Mouse (Mus musculus): ENCODE measurements around the gene Vstm5.
"Not testable (repeated sequence)": the region's sequence is repeated elsewhere in the genome, so short reads cannot be mapped to it uniquely, and the experiment has no call there.

Vstm5 gene

GRCm38 (mm10) chr9:15261980-15262379 is 23.1 kb downstream of the Vstm5 start:
- no peak for DNase-seq (ENCODE audit: low spot score)

- DNase-seq (ENCODE audit: low spot score): no peak
Observed at GRCm38 (mm10) chr9:15263487-15263886, 24.6 kb downstream of the Vstm5 start.

GRCm38 (mm10) chr9:15273981-15274380 is 35.1 kb downstream of the Vstm5 start:
- DNase-seq (ENCODE audit: low spot score): no peak

- no peak for DNase-seq (ENCODE audit: low spot score)
Observed at GRCm38 (mm10) chr9:15276855-15277254, 38.0 kb downstream of the Vstm5 start.

DNA sequence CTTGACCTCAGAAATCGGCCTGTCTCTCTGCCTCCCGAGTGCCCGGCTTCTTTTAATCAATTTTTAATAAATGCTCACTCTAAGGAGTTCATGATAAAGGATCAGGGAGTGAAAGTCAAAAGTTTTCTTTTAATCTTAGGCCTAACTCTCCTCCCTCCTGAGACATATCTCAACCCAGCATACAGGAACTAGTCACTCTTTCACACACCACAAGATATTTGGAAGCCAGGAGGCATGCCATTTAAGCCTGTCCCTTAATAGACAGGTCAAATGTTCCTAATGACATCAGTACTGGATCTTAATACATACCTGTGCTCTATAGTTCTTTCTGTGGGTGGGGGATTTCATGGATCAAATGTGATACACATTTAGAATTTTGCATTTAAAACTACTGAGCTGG is 39.5 kb downstream of the Vstm5 start:
- no peak for DNase-seq (ENCODE audit: low spot score)

DNA sequence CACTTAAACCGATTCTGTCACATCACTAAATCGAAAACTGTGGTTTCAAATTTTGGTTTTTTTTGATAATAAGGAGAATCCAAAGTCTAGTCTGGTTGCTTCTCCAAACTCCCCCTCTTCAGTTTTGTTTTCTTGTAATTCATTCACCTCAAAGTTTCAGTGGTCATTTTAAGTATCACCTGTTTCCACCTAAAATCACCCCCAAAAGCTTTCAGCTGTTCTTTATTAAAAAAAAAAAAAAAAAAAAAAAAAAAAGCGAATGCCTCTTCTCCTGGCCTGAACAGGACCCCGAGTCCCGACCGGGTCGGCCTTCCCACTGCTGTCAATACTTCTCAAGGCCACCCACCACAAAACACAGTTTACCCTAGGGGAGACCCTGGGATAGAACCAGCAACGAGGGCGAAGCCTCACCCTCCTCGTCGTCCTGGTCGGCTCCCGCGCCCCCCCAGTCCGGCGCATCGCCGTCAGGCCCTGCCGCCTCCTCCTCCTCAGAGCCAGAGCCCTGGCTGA is 40.3 kb downstream of the Vstm5 start:
- DNase-seq (ENCODE audit: low spot score): no peak

- DNase-seq (ENCODE audit: low spot score): peak; percentile 90
Observed at GRCm38 (mm10) chr9:15279649-15280490, 41.0 kb downstream of the Vstm5 start, which contains the start of gene Med17. Med17 (minus strand) TSS chr9:15279931.

DNA sequence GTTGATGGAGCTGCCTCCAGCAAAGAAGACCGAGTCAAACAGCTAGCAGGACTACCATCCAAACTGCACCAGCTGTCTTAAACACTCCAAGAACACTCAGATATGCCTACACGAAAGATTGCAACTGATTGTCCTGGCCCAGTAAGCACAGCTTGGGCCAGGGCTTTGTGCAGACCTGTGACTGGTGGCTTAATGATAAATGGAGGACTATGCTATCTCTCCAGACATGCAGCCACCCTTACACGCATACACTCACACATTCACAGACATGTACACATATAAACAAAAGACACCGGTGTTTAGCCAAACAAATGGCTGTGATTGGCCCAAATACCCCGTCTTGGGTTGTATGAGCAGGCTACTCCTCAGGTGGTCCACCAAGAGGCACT is 41.6 kb downstream of the Vstm5 start:
- DNase-seq (ENCODE audit: low spot score): no peak

- no peak for DNase-seq (ENCODE audit: low spot score)
Observed at GRCm38 (mm10) chr9:15285443-15285842, 46.6 kb downstream of the Vstm5 start.

DNA sequence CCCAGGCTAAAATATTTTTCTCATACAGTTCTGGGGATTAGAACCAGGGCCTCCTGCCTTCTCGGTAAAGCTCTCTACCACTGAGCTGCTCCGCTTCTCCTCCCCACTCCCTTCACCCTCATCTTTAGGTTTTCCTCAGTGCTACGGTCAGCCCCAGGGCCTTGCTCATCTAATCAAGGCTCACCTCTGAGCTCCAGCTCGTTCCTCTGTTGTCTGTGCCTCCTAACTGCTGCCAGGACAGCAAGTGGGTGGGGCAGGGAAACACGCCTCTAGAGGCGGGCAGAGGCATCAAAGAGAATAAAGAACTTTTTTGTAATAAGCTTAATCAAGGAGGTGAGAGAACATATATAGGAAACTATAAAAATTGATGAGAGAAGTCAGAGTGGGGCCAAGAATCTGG is 49.0 kb downstream of the Vstm5 start:
- DNase-seq (ENCODE audit: low spot score): no peak

- DNase-seq (ENCODE audit: low spot score): no peak
Observed at GRCm38 (mm10) chr9:15288402-15288801, 49.6 kb downstream of the Vstm5 start.

DNA sequence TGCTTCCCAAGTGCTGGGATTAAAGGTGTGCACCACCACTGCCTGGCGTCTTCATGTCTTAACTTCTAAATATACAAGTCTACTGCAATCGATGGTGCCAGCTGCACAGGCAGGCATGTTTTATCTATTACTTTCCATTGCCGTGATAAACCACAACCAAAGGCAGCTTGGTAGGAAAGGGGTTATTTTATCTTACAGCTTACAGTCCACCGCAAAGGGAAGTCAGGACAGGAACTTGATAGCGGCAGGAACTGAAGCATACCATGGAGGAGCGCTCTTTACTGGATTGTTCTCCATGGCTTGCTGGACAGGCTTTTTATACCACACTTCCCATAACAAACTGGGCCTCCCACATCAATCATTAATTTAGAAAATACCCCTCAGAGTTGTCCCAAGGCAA is 50.4 kb downstream of the Vstm5 start:
- no peak for DNase-seq (ENCODE audit: low spot score)

GRCm38 (mm10) chr9:15297112-15297511 is 58.3 kb downstream of the Vstm5 start:
- no peak for DNase-seq (ENCODE audit: low spot score)

DNA sequence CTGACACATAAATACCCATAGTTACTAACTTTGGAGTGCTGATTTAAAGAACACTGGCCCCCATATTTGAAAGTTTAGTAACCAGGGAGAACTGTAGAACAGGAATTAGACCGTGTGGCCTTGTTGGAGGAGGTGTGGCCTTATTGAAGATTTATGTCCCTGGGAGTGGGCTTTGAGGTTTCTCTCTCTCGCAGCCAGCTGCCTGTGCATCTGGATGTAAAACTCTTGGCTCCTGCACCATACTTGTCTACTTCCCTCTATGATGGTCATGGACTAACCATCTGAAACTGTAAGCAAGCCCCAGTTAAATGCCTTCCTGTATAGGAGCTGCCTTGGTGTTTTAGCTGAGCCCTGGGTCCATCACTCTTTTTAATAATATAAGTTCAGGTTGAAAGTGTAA is 59.6 kb downstream of the Vstm5 start:
- no peak for DNase-seq (ENCODE audit: low spot score)

- no peak for DNase-seq (ENCODE audit: low spot score)
Observed at GRCm38 (mm10) chr9:15300056-15300455, 61.2 kb downstream of the Vstm5 start.

DNA sequence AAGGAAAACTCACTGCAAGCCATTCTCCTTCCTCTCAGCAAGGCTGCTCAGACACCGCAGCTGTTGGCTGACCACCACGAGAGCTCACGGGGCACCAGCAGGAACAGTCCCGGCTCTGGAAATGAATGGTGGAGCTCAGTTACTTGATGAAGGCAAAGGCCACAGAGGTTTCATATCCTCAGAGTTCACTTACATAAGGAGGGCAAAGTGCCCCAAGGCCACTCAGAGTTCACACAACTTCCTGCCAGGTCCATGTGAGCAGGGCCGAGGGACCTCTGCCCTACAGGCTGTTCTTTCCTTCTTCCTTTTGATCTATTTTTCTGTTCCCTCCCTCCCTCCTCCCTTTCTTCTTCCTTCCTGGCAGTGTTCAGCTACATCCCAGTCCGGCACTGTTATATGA is 62.6 kb downstream of the Vstm5 start:
- peak; percentile 30 for DNase-seq (ENCODE audit: low spot score)

DNA sequence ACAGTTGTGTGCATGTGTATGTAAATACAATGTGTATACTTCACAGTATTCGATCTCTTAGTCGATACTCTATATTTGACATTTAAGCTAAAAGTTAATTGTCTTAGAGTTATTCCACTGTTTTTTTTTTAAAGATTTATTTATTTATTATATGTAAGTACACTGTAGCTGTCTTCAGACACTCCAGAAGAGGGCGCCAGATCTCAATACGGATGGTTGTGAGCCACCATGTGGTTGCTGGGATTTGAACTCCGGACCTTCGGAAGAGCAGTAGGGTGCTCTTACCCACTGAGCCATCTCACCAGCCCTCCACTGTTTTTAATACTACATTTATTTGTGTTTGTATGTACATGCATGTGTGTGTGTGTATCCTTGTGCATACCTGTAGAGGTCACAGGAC is 63.2 kb downstream of the Vstm5 start:
- not testable (repeated sequence) for DNase-seq (ENCODE audit: low spot score)

DNA sequence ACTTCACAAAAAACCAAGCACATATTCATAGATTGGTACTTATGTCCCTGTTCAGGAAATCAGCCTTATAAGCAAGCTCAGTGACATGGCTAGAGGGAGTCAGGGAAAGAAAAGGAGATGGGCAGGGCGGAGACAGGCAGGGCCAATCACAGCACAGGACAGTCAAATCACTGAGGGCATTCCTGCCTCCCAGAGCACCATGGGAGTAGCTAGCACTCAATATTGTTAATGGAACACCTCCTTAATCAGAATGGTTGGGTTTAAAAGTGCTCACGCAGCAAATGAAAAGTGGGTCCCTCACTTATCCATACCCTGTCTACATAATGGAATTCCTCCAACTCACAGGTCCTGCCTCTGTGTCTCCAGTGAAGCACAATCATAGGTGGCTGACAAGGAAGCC is 64.0 kb downstream of the Vstm5 start:
- DNase-seq (ENCODE audit: low spot score): no peak

DNA sequence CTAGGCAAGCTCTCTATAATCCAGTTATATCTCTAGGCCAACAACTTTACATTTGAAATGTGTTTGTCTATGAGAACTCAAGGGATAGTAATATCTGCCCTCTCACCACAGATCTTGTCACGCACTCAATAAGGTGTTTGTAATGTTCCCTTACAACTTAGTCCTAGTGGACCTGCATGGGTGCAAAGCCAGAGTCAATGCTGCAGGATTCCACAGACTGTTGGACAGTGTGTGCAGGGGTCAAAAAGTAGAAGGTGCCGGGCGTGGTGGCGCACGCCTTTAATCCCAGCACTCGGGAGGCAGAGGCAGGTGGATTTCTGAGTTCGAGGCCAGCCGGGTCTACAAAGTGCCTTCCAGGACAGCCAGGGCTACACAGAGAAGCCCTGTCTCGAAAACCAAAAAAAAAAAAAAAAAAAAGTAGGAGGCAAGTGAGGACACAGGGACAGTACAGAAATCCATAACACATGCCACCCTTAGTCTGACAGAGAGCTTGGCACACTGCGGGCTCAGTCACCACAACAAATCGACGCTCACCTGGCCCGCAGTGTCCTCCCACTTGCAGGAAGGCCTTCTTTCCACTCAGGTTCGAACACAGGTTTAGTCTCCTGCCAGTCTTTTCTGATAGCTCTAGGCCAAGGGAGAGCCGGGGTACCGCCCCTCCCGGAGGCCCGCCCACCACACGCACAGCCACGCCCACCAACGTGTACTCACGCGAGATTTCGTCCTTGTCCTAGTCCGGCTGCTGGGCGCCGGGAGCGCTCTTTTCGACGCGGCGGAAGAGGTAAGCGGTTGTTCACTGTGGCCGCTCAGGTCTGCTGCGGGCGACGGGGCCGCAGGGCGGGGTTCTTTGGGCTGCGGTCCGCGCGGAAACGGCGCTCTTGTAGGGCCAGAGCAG is 66.9 kb downstream of the Vstm5 start, which contains the start of gene Taf1d:
Taf1d (plus strand) TSS at position 712 of the 895 bp plus-strand sequence.
- DNase-seq (ENCODE audit: low spot score): peak; percentile 94

DNA sequence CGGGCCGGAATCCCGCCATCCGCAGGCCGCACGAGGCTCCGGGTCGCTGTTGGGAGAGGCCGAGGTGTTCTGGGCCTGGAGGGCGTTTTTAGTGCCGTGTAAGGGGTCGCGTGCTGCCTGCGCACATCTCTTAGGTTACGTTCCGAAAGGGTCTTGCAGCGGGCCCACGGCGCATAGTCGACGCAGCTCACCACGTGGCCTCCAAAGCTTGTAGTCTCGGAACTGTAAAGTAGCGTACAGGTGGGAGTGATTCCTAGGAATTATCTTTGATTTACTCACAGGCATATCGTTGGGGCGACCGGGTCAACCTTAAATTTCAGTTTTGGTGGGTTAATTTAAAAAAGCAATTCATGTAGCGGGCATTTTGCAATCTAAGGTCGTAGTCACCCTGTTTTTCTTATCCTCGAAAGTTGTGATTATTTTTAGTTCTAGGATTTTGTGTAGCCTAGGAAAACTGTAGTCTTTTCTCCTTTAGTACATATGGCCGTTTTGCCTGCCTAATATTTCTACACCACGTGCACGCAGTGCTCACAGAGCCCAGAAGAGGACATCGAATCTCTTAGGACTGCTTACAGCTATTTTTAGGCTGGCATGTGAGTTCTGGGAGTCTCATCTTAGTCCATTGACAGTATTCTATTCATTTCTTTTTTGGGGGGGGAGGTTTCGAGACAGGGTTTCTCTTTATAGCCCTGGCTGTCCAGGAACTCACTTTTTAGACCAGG is 67.7 kb downstream of the Vstm5 start, which contains the start of gene 4931406C07Rik:
4931406C07Rik (minus strand) TSS at position 51 of the 722 bp plus-strand sequence.
- DNase-seq (ENCODE audit: low spot score): no peak

DNA sequence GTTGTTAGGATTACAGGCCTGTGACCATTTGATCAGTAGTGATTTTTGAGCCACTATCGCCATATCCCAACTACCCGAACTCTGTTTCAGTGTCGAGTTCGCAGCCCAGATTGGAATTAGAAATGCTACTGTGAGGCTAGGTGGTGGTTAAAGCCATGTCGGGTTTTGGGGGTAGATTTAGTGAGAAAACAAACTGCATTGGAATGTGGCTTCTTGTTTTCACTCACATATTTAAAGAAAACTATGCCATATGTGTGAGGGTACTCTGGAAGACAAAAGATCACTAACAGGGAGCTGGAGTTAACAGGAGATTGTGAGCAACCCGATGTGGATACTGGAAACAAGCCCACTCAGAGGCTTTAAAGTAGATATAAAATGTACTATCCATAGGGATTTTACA is 68.4 kb downstream of the Vstm5 start:
- DNase-seq (ENCODE audit: low spot score): no peak

DNA sequence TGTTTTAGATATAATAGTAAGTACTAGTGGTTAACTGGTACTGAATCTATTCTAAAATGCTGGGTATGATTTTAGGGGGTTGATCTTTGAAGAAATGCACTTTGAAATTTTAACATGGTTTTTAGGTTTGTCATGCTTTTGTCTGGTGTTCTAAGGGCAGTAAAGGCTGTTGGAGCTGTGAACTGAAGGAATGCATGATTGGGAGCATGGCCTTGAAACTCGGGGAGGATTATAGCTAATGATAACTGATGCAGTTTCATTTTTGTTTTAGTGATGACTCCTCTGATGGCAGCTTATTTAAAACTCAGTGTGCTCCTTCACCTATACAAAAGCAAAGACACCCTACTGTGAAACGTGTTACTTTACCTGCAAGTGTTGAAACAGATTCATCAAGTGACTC is 69.4 kb downstream of the Vstm5 start:
- no peak for DNase-seq (ENCODE audit: low spot score)

All from ovary, adult 18-20 months (tissue).